Mouse (Mus musculus): ENCODE data around the gene Flnc.

- TF ChIP-seq GATA1 (IDR thresholded peaks at IDR 0.05; ENCODE audit: borderline replicate concordance, low read length) (no peak), FLI1 (IDR thresholded peaks at IDR 0.05; ENCODE audit: low read length) (no peak)
Observed at GRCm38 (mm10) chr6:29402693-29403342, 30.2 kb upstream of the Flnc start.

Data from megakaryocyte, embryonic 14.5 days (primary cell).